Mouse (Mus musculus) neural tube, embryonic 15.5 days (tissue): ENCODE data around the gene Dlgap1. TPM values are rescaled to one million over a fixed set of nuclear protein-coding genes. Genes with fewer than 3 reads are reported as not detected.
A peak's percentile ranks its signal among the peaks of the same experiment; 100 is the strongest.

Experiments used
- ATAC-seq: fragments of 200-750 bp; cut with Nextera tagmentation; 2 replicates; pipeline ENCODE4 v1.8.0; 2017; ENCODE audit warnings: mild to moderate bottlenecking, moderate TSS enrichment, moderate library complexity; ENCODE audit not compliant: low FRiP score
- H3K27ac ChIP-seq: fragments of 300-500 bp; sonication (generic); replicated peaks from 2 replicates; pipeline ENCODE4 v1.5.1; 2015; ENCODE audit warnings: mild to moderate bottlenecking, inconsistent platforms
- H3K27me3 ChIP-seq: fragments of 300-500 bp; sonication (generic); replicated peaks from 2 replicates; pipeline ENCODE4 v1.6.1; 2015; ENCODE audit warnings: inconsistent platforms
- H3K36me3 ChIP-seq: fragments of 300-500 bp; sonication (generic); 2 replicates; pipeline ENCODE4 v1.6.1; 2015; ENCODE audit warnings: inconsistent platforms
- H3K4me1 ChIP-seq: fragments of 300-500 bp; sonication (generic); 2 replicates; pipeline ENCODE4 v1.6.1; 2015; ENCODE audit warnings: inconsistent platforms
- H3K4me2 ChIP-seq: fragments of 300-500 bp; sonication (generic); 2 replicates; pipeline ENCODE4 v1.6.1; 2015; ENCODE audit warnings: inconsistent platforms, mild to moderate bottlenecking, moderate library complexity
- H3K4me3 ChIP-seq: fragments of 300-500 bp; sonication (generic); replicated peaks from 2 replicates; pipeline ENCODE4 v1.5.1; 2015; ENCODE audit warnings: mild to moderate bottlenecking, inconsistent platforms
- H3K9ac ChIP-seq: fragments of 300-500 bp; sonication (generic); replicated peaks from 2 replicates; pipeline ENCODE4 v1.6.1; 2015; ENCODE audit warnings: mild to moderate bottlenecking, inconsistent platforms
- H3K9me3 ChIP-seq: fragments of 300-500 bp; sonication (generic); replicated peaks from 2 replicates; pipeline ENCODE4 v1.6.1; 2016; ENCODE audit warnings: inconsistent platforms
- WGBS: fragments of 180-500 bp; shearing (Covaris S2); methylation state at CpG from one replicate; pipeline ENCODE4 v1.1.7; 2015; ENCODE audit warnings: mixed read lengths; 5-methylcytosine and 5-hydroxymethylcytosine counted together
- polyA plus RNA-seq: library from polyadenylated mRNA; unstranded; fragments of >200 nt; fragmentation: Nextera tagmentation; extraction: Ambion mirVana; gene quantifications from 2 replicates; pipeline ENCODE4 v1.2.1, GENCODE M21; 2015

The Dlgap1 gene
- polyA plus RNA-seq, 1 experiment from 2014 or later: 42.6 TPM

DNA sequence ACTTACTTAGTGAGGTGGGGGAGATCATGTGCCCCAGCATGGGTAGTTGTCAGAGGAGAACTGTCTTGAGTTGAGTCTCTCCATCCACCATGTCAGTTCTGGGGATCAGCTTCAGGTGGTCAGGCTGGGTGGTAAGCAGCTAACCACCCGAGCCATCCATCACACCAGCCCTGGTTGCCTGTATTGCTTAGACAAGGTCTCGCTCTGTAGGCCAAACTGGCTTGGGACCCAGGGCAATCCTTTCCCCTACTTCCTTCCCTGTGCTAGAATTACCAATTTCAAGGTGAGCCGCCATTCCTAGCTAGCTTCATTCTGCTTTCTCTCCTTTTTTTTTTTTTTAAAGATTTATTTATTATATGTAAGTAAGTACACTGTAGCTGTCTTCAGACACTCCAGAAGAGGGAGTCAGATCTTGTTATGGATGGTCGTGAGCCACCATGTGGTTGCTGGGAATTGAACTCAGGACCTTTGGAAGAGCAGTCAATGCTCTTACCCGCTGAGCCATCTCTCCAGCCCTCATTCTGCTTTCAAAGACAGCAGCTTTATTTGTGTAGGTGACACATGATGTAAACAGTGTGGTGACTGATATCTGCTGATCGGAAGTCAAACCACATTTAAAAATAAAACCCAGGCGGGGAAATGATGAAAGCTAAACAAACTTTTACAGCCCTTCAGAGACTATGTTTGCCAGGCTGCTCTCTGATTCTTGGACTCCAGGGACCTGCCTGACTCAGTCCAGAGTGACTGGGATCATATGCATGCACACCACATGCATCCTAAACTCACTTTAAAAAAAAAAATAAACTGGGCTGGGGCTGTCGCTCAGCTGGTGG lies 828.3 kb downstream of the Dlgap1 start:
- no peaks in the 10 kb centered on the region for H3K27me3 ChIP-seq
- H3K36me3 ChIP-seq: no peaks in the 10 kb centered on the region
- no peak overlapping the region for H3K9ac ChIP-seq
- peaks cover 8% of the 10 kb centered on the region; the same call in 1 of the 2 replicates for H3K4me1 ChIP-seq
- H3K4me3 ChIP-seq: no peak overlapping the region
- ATAC-seq: no peak
- H3K9me3 ChIP-seq: no peaks in the 10 kb centered on the region
- WGBS: 78% methylated on average over 8 of the region's 8 CpGs
- no peak overlapping the region for H3K27ac ChIP-seq
- no peak overlapping the region for H3K4me2 ChIP-seq

DNA sequence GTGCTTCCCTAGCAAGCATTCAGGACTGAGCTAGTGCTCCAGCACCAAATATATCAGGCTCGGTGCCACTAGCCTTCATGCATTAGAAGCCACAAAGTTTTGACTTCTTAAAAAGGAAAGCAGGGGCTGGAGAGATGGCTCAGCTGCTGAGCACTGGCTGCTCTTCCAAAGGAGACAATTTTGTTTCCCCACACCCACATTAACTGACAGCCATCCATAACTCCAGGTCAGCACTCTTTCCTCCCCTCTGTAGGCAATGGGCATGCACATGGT lies 828.8 kb downstream of the Dlgap1 start:
- no peak overlapping the region for H3K9ac ChIP-seq
- WGBS: 77% methylated on average over 1 of the region's 1 CpGs

DNA sequence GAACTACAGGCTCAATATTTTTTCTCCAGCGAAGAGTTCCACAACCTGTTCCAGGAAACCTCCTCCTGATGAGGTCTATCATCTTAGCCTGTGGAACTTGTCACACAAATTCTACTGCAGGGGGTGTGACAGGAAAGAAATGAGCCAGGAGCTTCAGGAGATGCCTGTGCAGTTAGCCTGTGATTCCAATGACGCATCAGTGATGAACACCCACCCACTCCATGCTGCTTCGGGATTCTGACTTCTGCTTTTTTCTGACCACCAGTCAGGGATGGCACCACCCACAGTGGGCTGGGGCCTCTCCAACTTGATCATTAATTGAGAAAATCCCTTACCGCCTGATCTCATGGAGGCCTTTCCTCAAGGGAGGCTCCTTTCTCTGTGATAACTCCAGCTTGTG lies 830.4 kb downstream of the Dlgap1 start:
- Histone ChIP-seq H3K27ac (no peak overlapping the region), H3K27me3 (no peaks in the 10 kb centered on the region), H3K4me1 (peaks cover 6% of the 10 kb centered on the region; the same call in 1 of the 2 replicates), H3K9me3 (no peaks in the 10 kb centered on the region), H3K4me3 (no peak overlapping the region), H3K4me2 (no peak overlapping the region), H3K36me3 (no peaks in the 10 kb centered on the region), H3K9ac (no peak overlapping the region)
- 75% methylated on average over 4 of the region's 4 CpGs for WGBS
- ATAC-seq: no peak

More for the DNA sequence above, 828.8 kb downstream of the Dlgap1 start:
- no peaks in the 10 kb centered on the region for H3K9me3 ChIP-seq
- no peak for ATAC-seq
- H3K4me1 ChIP-seq: peaks cover 8% of the 10 kb centered on the region; the same call in 1 of the 2 replicates
- H3K4me3 ChIP-seq: no peak overlapping the region
- H3K27ac ChIP-seq: no peak overlapping the region
- no peak overlapping the region for H3K4me2 ChIP-seq
- H3K27me3 ChIP-seq: no peaks in the 10 kb centered on the region
- H3K36me3 ChIP-seq: no peaks in the 10 kb centered on the region

DNA sequence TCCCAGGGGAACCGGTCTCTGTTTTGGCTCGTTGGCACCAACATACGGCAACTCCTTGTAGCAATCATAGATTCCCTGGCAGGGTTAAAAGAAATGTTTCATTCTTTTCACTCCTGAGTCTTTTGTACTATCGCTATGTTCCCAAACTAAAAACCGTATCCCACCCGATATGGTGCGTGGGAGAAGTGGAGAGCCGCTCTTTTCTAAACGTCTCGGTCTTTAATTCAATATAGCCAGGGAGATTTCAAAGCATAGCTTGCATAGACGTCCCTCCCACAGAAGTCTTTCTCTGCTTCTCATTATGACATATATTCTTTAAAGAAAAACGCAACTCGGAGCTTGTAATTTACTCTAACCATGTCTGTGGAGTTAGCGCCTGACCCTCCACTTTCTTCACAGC lies 833.1 kb downstream of the Dlgap1 start:
- no peaks in the 10 kb centered on the region for H3K27me3 ChIP-seq
- no peak overlapping the region for H3K9ac ChIP-seq
- no peaks in the 10 kb centered on the region for H3K36me3 ChIP-seq
- no peaks in the 10 kb centered on the region for H3K4me1 ChIP-seq
- no peak overlapping the region for H3K27ac ChIP-seq
- no peak overlapping the region for H3K4me2 ChIP-seq
- H3K9me3 ChIP-seq: no peaks in the 10 kb centered on the region
- no peak for ATAC-seq
- H3K4me3 ChIP-seq: no peak overlapping the region
- 87% methylated on average over 14 of the region's 14 CpGs for WGBS

DNA sequence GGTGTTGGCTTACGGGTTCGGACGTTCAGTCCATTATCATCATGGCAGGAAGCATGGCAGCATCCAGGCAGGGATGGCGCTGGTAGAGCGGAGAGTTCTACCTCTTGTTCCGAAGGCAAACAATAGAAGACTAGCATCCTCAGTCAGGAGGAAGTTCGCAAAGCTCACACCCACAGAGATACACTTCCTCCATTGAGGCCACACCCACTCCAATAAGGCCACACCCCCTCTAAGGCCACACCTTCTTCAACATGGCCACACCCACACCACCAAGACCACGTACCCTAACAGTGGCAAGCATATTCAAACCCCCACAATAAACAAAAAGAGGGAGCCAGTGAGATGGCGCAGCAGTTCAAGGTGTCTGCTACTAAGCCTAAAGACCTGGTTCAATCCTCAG lies 837.0 kb downstream of the Dlgap1 start:
- H3K9ac ChIP-seq: no peak overlapping the region
- 97% methylated on average over 9 of the region's 9 CpGs for whole genome bisulfite sequencing
- no peaks in the 10 kb centered on the region for H3K27me3 ChIP-seq
- no peak overlapping the region for H3K4me2 ChIP-seq
- no peaks in the 10 kb centered on the region for H3K4me1 ChIP-seq
- ATAC-seq: no peak
- H3K9me3 ChIP-seq: no peaks in the 10 kb centered on the region
- no peak overlapping the region for H3K27ac ChIP-seq
- no peaks in the 10 kb centered on the region for H3K36me3 ChIP-seq
- no peak overlapping the region for H3K4me3 ChIP-seq

DNA sequence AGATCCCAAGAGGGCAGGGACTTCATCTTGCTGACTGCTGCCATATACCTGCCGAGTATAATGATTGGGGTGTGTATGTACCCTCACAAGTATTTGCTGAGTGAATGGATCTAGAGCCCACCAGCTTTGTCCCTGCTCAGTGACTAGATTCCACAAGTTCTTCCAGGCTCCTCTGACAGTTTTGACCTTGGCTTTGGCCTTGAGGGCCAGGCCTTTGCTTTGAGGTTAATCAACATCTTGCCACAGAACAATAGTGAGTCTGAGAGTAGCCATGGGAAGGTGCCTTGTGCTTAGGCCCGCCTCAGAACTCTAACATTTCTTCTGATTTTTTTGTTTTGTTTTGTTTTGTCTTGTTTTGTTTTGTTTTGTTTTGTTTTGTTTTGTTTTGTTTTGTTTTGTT lies 837.7 kb downstream of the Dlgap1 start:
- no peak overlapping the region for H3K4me2 ChIP-seq
- H3K36me3 ChIP-seq: no peaks in the 10 kb centered on the region
- H3K27me3 ChIP-seq: no peaks in the 10 kb centered on the region
- H3K4me1 ChIP-seq: no peaks in the 10 kb centered on the region
- no peak overlapping the region for H3K27ac ChIP-seq
- no peak overlapping the region for H3K4me3 ChIP-seq
- ATAC-seq: no peak
- no peak overlapping the region for H3K9ac ChIP-seq
- H3K9me3 ChIP-seq: no peaks in the 10 kb centered on the region
- WGBS: 92% methylated on average over 2 of the region's 2 CpGs

DNA sequence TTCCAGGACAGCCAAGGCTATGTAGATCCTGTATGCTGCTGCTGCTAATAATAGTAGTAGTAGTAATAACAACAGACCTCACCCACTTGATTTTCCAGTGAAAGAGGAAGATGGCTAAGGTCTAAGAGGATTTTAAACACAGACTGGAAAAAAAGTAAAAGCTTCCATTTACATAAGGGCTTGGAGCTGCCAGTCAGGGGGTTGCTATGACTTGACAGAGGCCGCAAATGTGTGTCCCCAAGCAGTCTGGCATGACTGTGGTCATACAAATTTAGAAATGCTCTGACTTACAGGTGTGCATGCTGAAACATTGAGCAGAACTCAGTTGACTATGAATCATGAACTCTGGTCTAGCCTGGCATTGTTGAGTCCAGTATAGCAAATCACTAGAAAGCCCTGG lies 839.0 kb downstream of the Dlgap1 start:
- Histone ChIP-seq H3K4me1 (no peaks in the 10 kb centered on the region), H3K4me3 (no peak overlapping the region), H3K4me2 (no peak overlapping the region), H3K9ac (no peak overlapping the region), H3K27me3 (no peaks in the 10 kb centered on the region), H3K9me3 (no peaks in the 10 kb centered on the region), H3K27ac (no peak overlapping the region), H3K36me3 (no peaks in the 10 kb centered on the region)
- ATAC-seq: no peak
- WGBS: 94% methylated on average over 1 of the region's 1 CpGs

DNA sequence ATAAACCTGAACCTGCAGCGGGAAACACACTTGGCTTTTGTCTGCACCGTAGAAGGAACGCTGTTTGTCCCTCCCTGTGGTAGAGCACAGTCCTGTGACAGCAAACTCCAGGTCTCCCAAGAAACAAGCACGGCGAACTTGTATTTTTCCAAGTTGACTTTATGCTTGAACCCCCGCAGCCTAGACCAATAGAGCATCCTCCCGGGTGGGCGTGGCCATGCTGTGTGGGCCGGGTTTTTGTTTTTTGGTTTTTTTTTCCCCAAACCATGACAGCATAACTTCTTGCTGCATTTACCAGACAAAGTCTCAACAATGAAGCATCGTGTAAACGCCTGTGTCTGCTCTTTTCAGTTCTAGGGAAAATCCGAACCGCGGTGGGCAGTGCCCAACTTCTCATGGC lies 840.0 kb downstream of the Dlgap1 start:
- Histone ChIP-seq H3K27me3 (no peaks in the 10 kb centered on the region), H3K36me3 (no peaks in the 10 kb centered on the region), H3K27ac (no peak overlapping the region), H3K4me3 (no peak overlapping the region), H3K9me3 (no peaks in the 10 kb centered on the region), H3K4me2 (no peak overlapping the region), H3K9ac (no peak overlapping the region), H3K4me1 (no peaks in the 10 kb centered on the region)
- ATAC-seq: no peak
- WGBS: 30% methylated on average over 14 of the region's 14 CpGs

DNA sequence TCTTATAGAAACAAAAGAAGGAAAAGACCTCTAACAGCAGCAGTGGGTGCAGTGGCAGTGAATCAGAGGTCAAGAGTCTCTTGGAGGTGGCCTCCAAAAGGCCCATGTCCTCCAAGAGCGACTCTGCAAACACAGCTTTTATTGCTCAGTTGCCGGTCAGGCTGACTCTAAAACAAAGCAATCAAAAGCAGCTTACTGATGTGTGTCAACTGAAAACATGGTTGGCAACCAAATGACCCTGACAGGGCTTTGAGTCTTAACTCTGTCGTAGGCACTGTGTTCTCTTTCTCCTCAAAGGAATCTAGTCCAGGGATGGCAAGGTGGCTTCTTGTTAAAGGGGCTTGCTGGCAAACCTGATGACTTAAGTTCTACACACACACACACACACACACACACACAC lies 840.9 kb downstream of the Dlgap1 start:
- ATAC-seq: no peak
- Histone ChIP-seq H3K4me2 (no peak overlapping the region), H3K27me3 (no peaks in the 10 kb centered on the region), H3K27ac (no peak overlapping the region), H3K9me3 (no peaks in the 10 kb centered on the region), H3K4me3 (no peak overlapping the region), H3K9ac (no peak overlapping the region), H3K36me3 (no peaks in the 10 kb centered on the region), H3K4me1 (no peaks in the 10 kb centered on the region)
- WGBS: 21% methylated on average over 3 of the region's 3 CpGs

DNA sequence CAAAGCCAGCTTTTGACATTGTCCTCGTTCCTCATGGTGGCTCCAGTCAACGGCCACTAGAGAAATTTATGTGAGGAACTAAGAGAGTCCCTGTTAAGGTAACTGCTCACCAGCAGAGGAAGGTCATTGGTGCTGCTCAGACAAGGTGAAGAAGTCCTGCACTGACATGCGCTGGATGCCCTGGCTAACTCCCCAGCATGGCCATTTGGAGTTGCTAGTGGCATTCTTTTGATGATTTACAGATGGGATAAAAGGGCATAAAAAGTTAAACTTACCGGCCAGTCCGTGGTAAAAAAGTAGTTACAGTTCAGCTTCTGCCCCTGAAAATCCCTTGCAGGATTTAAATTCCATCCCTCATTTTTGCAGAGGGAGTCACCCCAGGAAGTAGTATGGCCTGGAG lies 841.9 kb downstream of the Dlgap1 start:
- H3K4me2 ChIP-seq: no peak overlapping the region
- H3K27me3 ChIP-seq: no peaks in the 10 kb centered on the region
- no peak overlapping the region for H3K9ac ChIP-seq
- no peak overlapping the region for H3K27ac ChIP-seq
- 84% methylated on average over 5 of the region's 5 CpGs for WGBS
- H3K4me1 ChIP-seq: no peaks in the 10 kb centered on the region
- no peak overlapping the region for H3K4me3 ChIP-seq
- no peak for ATAC-seq
- H3K9me3 ChIP-seq: no peaks in the 10 kb centered on the region
- H3K36me3 ChIP-seq: no peaks in the 10 kb centered on the region

DNA sequence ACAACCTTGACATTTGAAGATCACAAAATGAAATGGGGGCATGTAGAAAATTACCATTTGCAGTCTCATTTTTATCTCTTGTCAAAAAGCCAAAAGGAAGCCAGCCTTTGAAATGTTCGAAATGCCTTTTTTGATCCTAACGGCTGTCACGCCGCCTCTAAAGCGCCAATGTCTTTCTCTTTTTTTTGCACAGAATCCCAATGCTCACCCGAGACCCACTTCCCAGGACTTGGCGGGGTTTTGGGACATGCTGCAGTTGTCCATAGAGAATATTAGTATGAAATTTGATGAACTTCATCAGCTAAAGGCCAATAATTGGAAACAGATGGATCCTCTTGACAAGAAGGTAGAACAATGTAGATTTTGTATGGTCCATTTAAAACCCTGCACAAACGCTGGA lies 846.1 kb downstream of the Dlgap1 start:
- 41% methylated on average over 8 of the region's 8 CpGs for WGBS
- no peak for ATAC-seq
- Histone ChIP-seq H3K27ac (no peak overlapping the region), H3K9ac (no peak overlapping the region), H3K27me3 (peaks cover 22% of the 10 kb centered on the region), H3K4me2 (no peak overlapping the region), H3K4me3 (no peak overlapping the region), H3K4me1 (0 out of 2 replicates have a peak, but pooled peaks cover 5% of the 10 kb centered on the region), H3K9me3 (no peaks in the 10 kb centered on the region), H3K36me3 (no peaks in the 10 kb centered on the region)

DNA sequence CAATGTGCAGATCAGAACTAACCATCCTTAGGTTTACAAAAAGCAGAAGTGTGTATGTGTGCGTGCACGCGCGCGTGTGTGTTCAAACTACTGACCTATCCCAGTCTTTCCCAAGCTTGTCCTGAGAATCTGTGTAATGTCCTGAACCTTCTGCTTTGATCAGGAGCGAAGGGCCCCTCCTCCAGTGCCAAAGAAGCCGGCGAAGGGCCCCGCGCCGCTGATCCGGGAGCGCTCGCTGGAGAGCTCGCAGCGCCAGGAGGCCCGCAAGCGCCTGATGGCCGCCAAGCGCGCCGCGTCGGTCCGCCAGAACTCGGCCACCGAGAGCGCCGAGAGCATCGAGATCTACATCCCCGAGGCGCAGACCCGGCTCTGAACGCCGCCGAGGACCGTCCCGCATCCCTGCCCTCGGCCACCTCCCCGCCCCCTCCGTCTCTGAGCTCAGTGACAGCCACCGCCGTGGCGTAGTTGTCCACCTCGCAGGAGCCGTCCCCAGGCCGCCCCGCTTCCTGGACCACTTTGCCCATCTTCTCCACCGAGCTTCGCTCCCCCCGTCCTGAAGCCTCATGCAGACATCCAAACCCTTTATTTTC lies 849.1 kb downstream of the Dlgap1 start:
- peaks cover 26% of the 10 kb centered on the region for H3K27me3 ChIP-seq
- peak; percentile 59; the same call in 1 of the 2 replicates for ATAC-seq
- 0 out of 2 replicates have a peak, but pooled peaks cover 5% of the 10 kb centered on the region for H3K4me1 ChIP-seq
- peak overlapping the region; percentile 80 for H3K4me2 ChIP-seq
- no peaks in the 10 kb centered on the region for H3K9me3 ChIP-seq
- no peak overlapping the region for H3K27ac ChIP-seq
- peak overlapping the region; percentile 48 for H3K9ac ChIP-seq
- WGBS: 3% methylated on average over 51 of the region's 51 CpGs
- H3K36me3 ChIP-seq: no peaks in the 10 kb centered on the region; the same call in 1 of the 2 replicates
- peak overlapping the region; percentile 43 for H3K4me3 ChIP-seq
